Mouse (Mus musculus) lung, embryonic 14.5 days (tissue): ENCODE data around the gene Pcbp2. TPM values are rescaled to one million over a fixed set of nuclear protein-coding genes. Genes with fewer than 3 reads are reported as not detected.
A peak's percentile ranks its signal among the peaks of the same experiment; 100 is the strongest.

ENCODE experiments used
- ATAC-seq: fragments of 200-750 bp; cut with Nextera tagmentation; 2 replicates; pipeline ENCODE4 v1.8.0; 2017; ENCODE audit warnings: mild to moderate bottlenecking, moderate TSS enrichment, moderate library complexity; ENCODE audit not compliant: insufficient read depth
- DNase-seq: peaks from one replicate; pipeline ENCODE4 v3.0.0-alpha.2; 2015
- H3K27ac ChIP-seq: fragments of 300-500 bp; sonication (generic); 2 replicates; pipeline ENCODE4 v1.5.1; 2014; ENCODE audit warnings: low read depth, mild to moderate bottlenecking, moderate library complexity
- H3K27me3 ChIP-seq: fragments of 300-500 bp; sonication (generic); 2 replicates; pipeline ENCODE4 v1.6.1; 2014; ENCODE audit warnings: low read length, control low read depth; ENCODE audit not compliant: insufficient read depth
- H3K36me3 ChIP-seq: fragments of 300-500 bp; sonication (generic); 2 replicates; pipeline ENCODE4 v1.6.1; 2014; ENCODE audit warnings: control low read depth; ENCODE audit not compliant: insufficient read depth
- H3K4me1 ChIP-seq: fragments of 300-500 bp; sonication (generic); 2 replicates; pipeline ENCODE4 v1.6.1; 2014; ENCODE audit warnings: antibody characterized with exemption, control low read depth; ENCODE audit not compliant: insufficient read depth
- H3K4me2 ChIP-seq: fragments of 300-500 bp; sonication (generic); 2 replicates; pipeline ENCODE4 v1.6.1; 2014; ENCODE audit warnings: mild to moderate bottlenecking
- H3K4me3 ChIP-seq: fragments of 300-500 bp; sonication (generic); 2 replicates; pipeline ENCODE4 v1.5.1; 2014; ENCODE audit warnings: low read depth, low read length
- H3K9ac ChIP-seq: fragments of 300-500 bp; sonication (generic); 2 replicates; pipeline ENCODE4 v1.6.1; 2014
- H3K9me3 ChIP-seq: fragments of 300-500 bp; sonication (generic); 2 replicates; pipeline ENCODE4 v1.6.1; 2016; ENCODE audit warnings: low read depth, low read length, control low read depth
- CTCF ChIP-seq: IDR thresholded peaks from 2 replicates; pipeline ENCODE4 v1.5.1; 2016; ENCODE audit warnings: antibody characterized with exemption, low read depth
- WGBS: fragments of 180-500 bp; shearing (Covaris S2); extraction: QIAGEN DNeasy Blood & Tissue Kit; methylation state at CpG from one replicate; pipeline ENCODE4 v1.1.7; 2014; 5-methylcytosine and 5-hydroxymethylcytosine counted together
- polyA plus RNA-seq: library from polyadenylated mRNA; unstranded; fragments of >200 nt; fragmentation: Nextera tagmentation; extraction: Ambion mirVana; gene quantifications from 2 replicates; pipeline ENCODE4 v1.2.1, GENCODE M21; 2014

The Pcbp2 gene
- polyA plus RNA-seq, 1 experiment from 2014 or later: 280 TPM

- 85% methylated on average over 19 of the region's 19 CpGs for WGBS
- no peaks in the 10 kb centered on the region for H3K9me3 ChIP-seq
- no peak for TF ChIP-seq CTCF
- no peak overlapping the region for H3K4me3 ChIP-seq
- H3K36me3 ChIP-seq: peaks cover 92% of the 10 kb centered on the region
- DNase-seq: no peak
- no peak overlapping the region for H3K4me2 ChIP-seq
- H3K9ac ChIP-seq: no peak overlapping the region
- H3K4me1 ChIP-seq: no peaks in the 10 kb centered on the region
- no peak overlapping the region for H3K27ac ChIP-seq
- ATAC-seq: 0 out of 2 replicates have a peak, but pooled peaks have one; percentile 19
- no peaks in the 10 kb centered on the region for H3K27me3 ChIP-seq
Observed at GRCm38 (mm10) chr15:102501084-102501814, 30.9 kb downstream of the Pcbp2 start.

DNA sequence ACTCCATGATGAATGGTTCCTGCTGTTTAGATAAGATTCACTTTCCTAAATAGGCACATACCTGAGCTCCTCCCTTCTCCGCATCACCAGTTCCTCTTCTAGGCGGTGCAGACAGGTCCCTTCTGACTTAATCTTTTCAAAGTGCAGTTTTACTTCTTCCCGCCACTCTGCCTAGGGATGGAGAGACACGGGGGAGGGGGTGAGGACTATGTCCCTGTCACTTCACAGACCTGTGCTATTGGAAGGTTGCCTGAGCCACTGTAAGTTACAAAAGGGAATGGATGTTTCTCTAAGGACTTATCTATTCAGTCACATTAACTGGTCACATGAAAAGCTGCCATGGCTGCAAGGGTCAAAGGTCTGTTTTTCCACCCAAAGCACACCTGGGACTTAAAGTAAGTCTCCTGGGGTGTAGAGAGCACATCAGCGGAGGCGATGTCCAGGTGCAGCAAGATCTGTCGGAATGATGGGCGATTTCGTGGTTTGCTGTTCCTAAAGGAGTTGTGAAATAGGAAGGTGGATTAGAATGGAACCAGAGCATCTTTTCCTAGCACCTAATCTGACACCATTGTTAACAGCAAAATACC, 32.0 kb downstream of the Pcbp2 start:
- no peaks in the 10 kb centered on the region for H3K9me3 ChIP-seq
- 71% methylated on average over 9 of the region's 9 CpGs for WGBS
- TF ChIP-seq CTCF: no peak
- peaks cover 81% of the 10 kb centered on the region for H3K36me3 ChIP-seq
- H3K4me1 ChIP-seq: no peaks in the 10 kb centered on the region
- H3K4me2 ChIP-seq: no peak overlapping the region
- no peak overlapping the region for H3K27ac ChIP-seq
- no peak overlapping the region for H3K9ac ChIP-seq
- H3K4me3 ChIP-seq: no peak overlapping the region
- DNase-seq (no peak), ATAC-seq (no peak)
- H3K27me3 ChIP-seq: no peaks in the 10 kb centered on the region

GRCm38 (mm10) chr15:102503447-102503846, 33.1 kb downstream of the Pcbp2 start, which contains the start of gene Gm10337:
Gene Gm10337 (plus strand): TSS chr15:102503722.
- Histone ChIP-seq H3K4me3 (no peak within 1 kb of the TSS), H3K9ac (no peak within 1 kb of the TSS), H3K36me3 (peaks cover 77% of the 10 kb centered on the region), H3K27ac (no peak within 1 kb of the TSS), H3K27me3 (no peaks in the 10 kb centered on the region), H3K9me3 (no peaks in the 10 kb centered on the region), H3K4me1 (no peaks in the 10 kb centered on the region), H3K4me2 (no peak within 1 kb of the TSS)
- ATAC-seq (no peak; the same call in 1 of the 2 replicates), DNase-seq (no peak)
- WGBS: 86% methylated on average over 1 of the region's 1 CpGs
- no peak for TF ChIP-seq CTCF

- Histone ChIP-seq H3K4me1 (no peaks in the 10 kb centered on the region), H3K4me3 (no peak overlapping the region), H3K27ac (no peak overlapping the region), H3K9me3 (no peaks in the 10 kb centered on the region), H3K4me2 (no peak overlapping the region), H3K27me3 (no peaks in the 10 kb centered on the region), H3K9ac (no peak overlapping the region), H3K36me3 (peaks cover 70% of the 10 kb centered on the region)
- ATAC-seq (no peak; the same call in 1 of the 2 replicates), DNase-seq (no peak)
- TF ChIP-seq CTCF: no peak
- WGBS: 80% methylated on average over 9 of the region's 9 CpGs
Observed at GRCm38 (mm10) chr15:102503924-102504782, 33.8 kb downstream of the Pcbp2 start.

DNA sequence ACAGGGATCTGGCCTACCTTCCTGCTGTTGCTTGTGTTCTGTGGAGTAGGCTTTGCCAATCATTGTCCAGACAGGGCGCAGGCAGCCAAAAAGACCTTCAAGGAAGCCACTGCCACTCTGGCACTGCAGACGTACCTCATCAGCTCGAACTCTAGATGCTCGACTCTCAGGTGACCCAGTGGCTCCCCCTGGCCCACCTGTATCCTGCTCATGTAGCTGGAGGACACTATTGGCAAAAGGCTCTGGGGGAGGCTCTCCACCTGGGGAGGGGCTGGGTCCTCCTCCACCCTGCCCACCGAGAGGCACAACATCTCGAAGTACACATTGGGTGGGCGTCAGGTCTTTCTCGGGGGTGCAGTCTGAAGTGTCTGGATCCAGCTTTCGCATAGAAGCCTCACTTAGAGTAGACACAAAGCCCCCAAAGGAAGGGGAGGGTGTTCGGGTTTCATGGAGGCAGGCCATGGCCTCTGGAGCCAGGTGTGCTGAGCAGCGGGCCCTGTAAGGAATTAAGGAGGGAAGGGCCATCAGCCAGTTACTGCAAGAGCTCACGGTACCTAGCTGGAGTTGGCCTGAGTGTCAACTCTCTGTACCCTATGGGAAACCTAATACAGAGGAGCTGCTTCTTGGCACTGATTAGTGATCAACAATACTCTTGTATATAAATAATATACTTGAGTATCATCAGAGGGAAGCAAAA, 34.9 kb downstream of the Pcbp2 start:
- DNase-seq: no peak
- Histone ChIP-seq H3K4me2 (no peak overlapping the region), H3K4me3 (no peak overlapping the region), H3K9ac (no peak overlapping the region), H3K27me3 (no peaks in the 10 kb centered on the region), H3K4me1 (peaks cover 5% of the 10 kb centered on the region; the same call in 1 of the 2 replicates), H3K36me3 (peaks cover 59% of the 10 kb centered on the region), H3K27ac (no peak overlapping the region), H3K9me3 (no peaks in the 10 kb centered on the region)
- no peak for ATAC-seq
- 67% methylated on average over 12 of the region's 12 CpGs for WGBS
- no peak for TF ChIP-seq CTCF

- Histone ChIP-seq H3K9ac (no peak overlapping the region), H3K4me3 (no peak overlapping the region), H3K27me3 (no peaks in the 10 kb centered on the region), H3K36me3 (peaks cover 52% of the 10 kb centered on the region), H3K27ac (no peak overlapping the region), H3K9me3 (no peaks in the 10 kb centered on the region), H3K4me2 (no peak overlapping the region), H3K4me1 (peaks cover 5% of the 10 kb centered on the region; the same call in 1 of the 2 replicates)
- TF ChIP-seq CTCF: no peak
- ATAC-seq: no peak
- 73% methylated on average over 9 of the region's 9 CpGs for WGBS
- DNase-seq: no peak
Observed at GRCm38 (mm10) chr15:102505770-102506463, 35.6 kb downstream of the Pcbp2 start.
